Mouse (Mus musculus) forebrain, embryonic 13.5 days (tissue): ENCODE results near the gene Chaf1b. TPM values are rescaled to one million over a fixed set of nuclear protein-coding genes. Genes with fewer than 3 reads are reported as not detected.

Experiments
- ATAC-seq: fragments of 200-750 bp; cut with Nextera tagmentation; 2 replicates; pipeline ENCODE4 v1.8.0; 2017
- H3K27ac ChIP-seq: fragments of 300-500 bp; sonication (generic); 2 replicates; pipeline ENCODE4 v1.5.1; 2015; ENCODE audit warnings: inconsistent platforms, mild to moderate bottlenecking, moderate library complexity
- H3K27me3 ChIP-seq: fragments of 300-500 bp; sonication (generic); 2 replicates; pipeline ENCODE4 v1.6.1; 2015; ENCODE audit warnings: mild to moderate bottlenecking, inconsistent platforms
- H3K36me3 ChIP-seq: fragments of 300-500 bp; sonication (generic); 2 replicates; pipeline ENCODE4 v1.6.1; 2015; ENCODE audit warnings: mild to moderate bottlenecking, inconsistent platforms; ENCODE audit not compliant: poor library complexity, severe bottlenecking
- H3K4me1 ChIP-seq: fragments of 300-500 bp; sonication (generic); 2 replicates; pipeline ENCODE4 v1.6.1; 2015; ENCODE audit warnings: inconsistent platforms
- H3K4me2 ChIP-seq: fragments of 300-500 bp; sonication (generic); 2 replicates; pipeline ENCODE4 v1.6.1; 2015; ENCODE audit warnings: inconsistent platforms, mild to moderate bottlenecking, moderate library complexity
- H3K4me3 ChIP-seq: fragments of 300-500 bp; sonication (generic); 2 replicates; pipeline ENCODE4 v1.5.1; 2015; ENCODE audit warnings: mild to moderate bottlenecking, inconsistent platforms
- H3K9ac ChIP-seq: fragments of 300-500 bp; sonication (generic); 2 replicates; pipeline ENCODE4 v1.6.1; 2015; ENCODE audit warnings: mild to moderate bottlenecking, inconsistent platforms
- H3K9me3 ChIP-seq: fragments of 300-500 bp; sonication (generic); replicated peaks from 2 replicates; pipeline ENCODE4 v1.6.1; 2016; ENCODE audit warnings: inconsistent platforms
- WGBS: fragments of 180-500 bp; shearing (Covaris S2); methylation state at CpG from one replicate; pipeline ENCODE4 v1.1.7; 2015; 5-methylcytosine and 5-hydroxymethylcytosine counted together
- polyA plus RNA-seq: library from polyadenylated mRNA; unstranded; fragments of >200 nt; fragmentation: Nextera tagmentation; extraction: Ambion mirVana; gene quantifications from 2 replicates; pipeline ENCODE4 v1.2.1, GENCODE M21; 2015

The Chaf1b gene
- polyA plus RNA-seq, 1 experiment from 2014 or later = 70.0 TPM

- whole genome bisulfite sequencing = 17% methylated on average over 7 of the region's 7 CpGs
- no peak overlapping the region for H3K27ac ChIP-seq
- no peak overlapping the region for H3K4me3 ChIP-seq
- H3K27me3 ChIP-seq = peaks cover 43% of the 10 kb centered on the region
- no peak overlapping the region for H3K9ac ChIP-seq
- H3K4me2 ChIP-seq = no peak overlapping the region
- no peak for ATAC-seq
- no peaks in the 10 kb centered on the region for H3K36me3 ChIP-seq
- H3K4me1 ChIP-seq = 0 out of 2 replicates have a peak, but pooled peaks cover 7% of the 10 kb centered on the region
- H3K9me3 ChIP-seq = no peaks in the 10 kb centered on the region
These were observed 51.3 kb downstream of the Chaf1b start for GRCm38 (mm10) chr16:93935009-93935408.

GRCm38 (mm10) chr16:93938400-93938846 lies 54.7 kb downstream of the Chaf1b start:
- H3K4me1 ChIP-seq = 0 out of 2 replicates have a peak, but pooled peaks cover 2% of the 10 kb centered on the region
- H3K27me3 ChIP-seq = peaks cover 40% of the 10 kb centered on the region
- H3K9me3 ChIP-seq = no peaks in the 10 kb centered on the region
- H3K4me3 ChIP-seq = peak overlapping the region; percentile 30; the same call in 1 of the 2 replicates
- peak overlapping the region; percentile 50; the same call in 1 of the 2 replicates for H3K9ac ChIP-seq
- no peak for ATAC-seq
- H3K27ac ChIP-seq = no peak overlapping the region
- WGBS = 13% methylated on average over 16 of the region's 16 CpGs
- peak overlapping the region; percentile 56 for H3K4me2 ChIP-seq
- no peaks in the 10 kb centered on the region for H3K36me3 ChIP-seq

GRCm38 (mm10) chr16:93939961-93940360 lies 56.3 kb downstream of the Chaf1b start:
- Histone ChIP-seq H3K36me3 (no peaks in the 10 kb centered on the region), H3K27ac (no peak overlapping the region), H3K9ac (no peak overlapping the region), H3K9me3 (no peaks in the 10 kb centered on the region), H3K4me1 (0 out of 2 replicates have a peak, but pooled peaks cover 2% of the 10 kb centered on the region), H3K27me3 (peaks cover 29% of the 10 kb centered on the region), H3K4me2 (no peak overlapping the region), H3K4me3 (no peak overlapping the region)
- 84% methylated on average over 4 of the region's 4 CpGs for WGBS
- no peak for ATAC-seq

GRCm38 (mm10) chr16:93941781-93942567 lies 58.3 kb downstream of the Chaf1b start:
- H3K4me3 ChIP-seq = no peak overlapping the region
- WGBS = 75% methylated on average over 10 of the region's 10 CpGs

GRCm38 (mm10) chr16:93942796-93943502 lies 59.2 kb downstream of the Chaf1b start:
- H3K9me3 ChIP-seq = no peaks in the 10 kb centered on the region
- WGBS = 87% methylated on average over 10 of the region's 10 CpGs
- no peak overlapping the region for H3K9ac ChIP-seq
- no peak overlapping the region for H3K27ac ChIP-seq
- H3K36me3 ChIP-seq = no peaks in the 10 kb centered on the region
- H3K4me2 ChIP-seq = no peak overlapping the region
- H3K4me1 ChIP-seq = 0 out of 2 replicates have a peak, but pooled peaks cover 2% of the 10 kb centered on the region
- 0 out of 2 replicates have a peak, but pooled peaks cover 1% of the 10 kb centered on the region for H3K27me3 ChIP-seq
- no peak overlapping the region for H3K4me3 ChIP-seq
- ATAC-seq = no peak

More at GRCm38 (mm10) chr16:93941781-93942567, 58.3 kb downstream of the Chaf1b start:
- Histone ChIP-seq H3K36me3 (no peaks in the 10 kb centered on the region), H3K4me1 (0 out of 2 replicates have a peak, but pooled peaks cover 2% of the 10 kb centered on the region), H3K27ac (no peak overlapping the region), H3K9ac (no peak overlapping the region), H3K27me3 (peaks cover 9% of the 10 kb centered on the region), H3K4me2 (no peak overlapping the region), H3K9me3 (no peaks in the 10 kb centered on the region)
- no peak for ATAC-seq

- Histone ChIP-seq H3K36me3 (no peaks in the 10 kb centered on the region), H3K27ac (no peak overlapping the region), H3K9ac (no peak overlapping the region), H3K4me2 (no peak overlapping the region), H3K27me3 (0 out of 2 replicates have a peak, but pooled peaks cover 1% of the 10 kb centered on the region), H3K4me3 (no peak overlapping the region), H3K9me3 (no peaks in the 10 kb centered on the region), H3K4me1 (no peaks in the 10 kb centered on the region)
- ATAC-seq = no peak
- 92% methylated on average over 6 of the region's 6 CpGs for WGBS
These were observed 60.6 kb downstream of the Chaf1b start for GRCm38 (mm10) chr16:93944301-93944700.

- Histone ChIP-seq H3K4me1 (no peaks in the 10 kb centered on the region), H3K27me3 (0 out of 2 replicates have a peak, but pooled peaks cover 3% of the 10 kb centered on the region), H3K9ac (no peak overlapping the region), H3K9me3 (no peaks in the 10 kb centered on the region), H3K4me3 (no peak overlapping the region), H3K27ac (no peak overlapping the region), H3K36me3 (no peaks in the 10 kb centered on the region), H3K4me2 (no peak overlapping the region)
- WGBS = 89% methylated on average over 4 of the region's 4 CpGs
- ATAC-seq = no peak
These were observed 63.7 kb downstream of the Chaf1b start for GRCm38 (mm10) chr16:93947396-93947795.

Other genes with a start within 250 kb of the Chaf1b start
- 0.15 TPM in 1 of 2 replicates, not detected in the other for gene Cbr3, start 200.7 kb upstream of the Chaf1b start, polyA plus RNA-seq
- 17.1 and 18.3 TPM in 2 replicates for gene Dop1b, start 172.0 kb upstream of the Chaf1b start, polyA plus RNA-seq
- gene Morc3, start 51.8 kb upstream of the Chaf1b start, polyA plus RNA-seq = 34.5 and 41.9 TPM in 2 replicates
- gene Cldn14, start 124.9 kb downstream of the Chaf1b start, polyA plus RNA-seq = 0.39 TPM in 1 of 2 replicates, not detected in the other
- gene Sim2, start 201.0 kb downstream of the Chaf1b start, polyA plus RNA-seq = 0.12 and 0.35 TPM in 2 replicates